Mouse (Mus musculus): ENCODE data around the gene Gm28038. TPM values are rescaled to one million over a fixed set of nuclear protein-coding genes. Genes with fewer than 3 reads are reported as not detected.

The Gm28038 gene
- not detected in 2 replicates for polyA plus RNA-seq (2015; fragmentation: Nextera tagmentation; extraction: Ambion mirVana)

DNA sequence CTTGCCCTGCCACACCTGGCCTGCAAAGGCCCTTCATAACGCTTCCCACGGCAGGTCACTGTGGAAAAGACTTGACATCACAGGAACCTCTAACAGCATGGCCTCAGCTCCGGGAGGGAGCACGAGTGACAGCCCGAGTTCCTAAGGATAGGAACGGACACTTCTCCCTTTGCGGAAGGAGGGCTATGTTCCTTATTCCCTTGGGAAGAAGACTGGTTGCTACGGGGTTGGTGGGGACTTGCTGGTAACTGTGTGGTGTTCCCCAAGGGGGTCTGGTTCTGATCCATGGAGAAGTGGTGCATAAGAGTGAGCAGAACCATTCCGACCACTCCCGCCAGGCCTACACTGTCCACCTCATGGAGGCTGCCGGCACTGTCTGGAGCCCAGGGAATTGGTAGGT, at the start of gene Gm28038:
Gene Gm28038 (plus strand): TSS at position 301 of the 400 bp plus-strand sequence.
- TF ChIP-seq CTCF (IDR thresholded peaks at IDR 0.05; ENCODE audit: low read depth), result no peak
- WGBS, result 87% methylated on average over 11 of the region's 11 CpGs
- Histone ChIP-seq H3K4me1 (replicated peaks; ENCODE audit: control insufficient read depth, insufficient read depth, low read length) (peaks cover 7% of the 10 kb centered on the region; the same call in 1 of the 2 replicates), H3K9me3 (ENCODE audit: control insufficient read depth) (no peaks in the 10 kb centered on the region), H3K4me2 (replicated peaks; ENCODE audit: low read depth) (no peak within 1 kb of the TSS), H3K4me3 (ENCODE audit: low read depth, low read length) (no peak within 1 kb of the TSS), H3K9ac (ENCODE audit: low read depth, low read length) (no peak within 1 kb of the TSS), H3K27me3 (replicated peaks; ENCODE audit: control insufficient read depth, insufficient read depth, low read length) (no peaks in the 10 kb centered on the region), H3K36me3 (ENCODE audit: control insufficient read depth, insufficient read depth) (0 out of 2 replicates have a peak, but pooled peaks cover 5% of the 10 kb centered on the region), H3K27ac (ENCODE audit: low read depth, low read length) (no peak within 1 kb of the TSS)
- no peak for ATAC-seq

DNA sequence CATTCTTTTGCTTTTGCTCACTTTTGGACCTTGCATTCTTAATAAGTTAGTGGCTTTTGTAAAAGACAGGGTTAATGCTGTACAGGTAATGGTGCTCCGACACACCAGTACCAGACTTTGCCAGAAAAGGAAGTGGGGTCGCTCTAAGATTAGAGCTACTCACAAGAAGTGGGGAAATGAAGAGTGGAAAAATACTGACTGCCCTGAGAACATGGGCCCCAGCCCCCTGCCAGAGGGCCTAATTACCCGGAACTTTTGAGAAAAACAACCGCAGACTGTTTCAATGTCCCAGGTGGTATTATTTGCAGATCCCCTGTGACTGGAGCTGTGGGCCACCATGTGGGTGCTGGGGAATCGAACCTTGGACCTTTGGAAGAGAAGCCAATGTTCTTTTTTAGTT, 45.2 kb upstream of the Gm28038 start:
- WGBS, result 81% methylated on average over 5 of the region's 5 CpGs
- Histone ChIP-seq H3K27ac (ENCODE audit: low read depth, low read length) (no peak overlapping the region), H3K4me3 (ENCODE audit: low read depth, low read length) (no peak overlapping the region), H3K4me2 (replicated peaks; ENCODE audit: low read depth) (no peak overlapping the region), H3K27me3 (replicated peaks; ENCODE audit: control insufficient read depth, insufficient read depth, low read length) (no peaks in the 10 kb centered on the region), H3K9ac (ENCODE audit: low read depth, low read length) (no peak overlapping the region), H3K4me1 (replicated peaks; ENCODE audit: control insufficient read depth, insufficient read depth, low read length) (peaks cover 3% of the 10 kb centered on the region; the same call in 1 of the 2 replicates), H3K36me3 (ENCODE audit: control insufficient read depth, insufficient read depth) (peaks cover under 1% of the 10 kb centered on the region; the same call in 1 of the 2 replicates), H3K9me3 (ENCODE audit: control insufficient read depth) (no peaks in the 10 kb centered on the region)
- no peak for ATAC-seq
- no peak for TF ChIP-seq CTCF (IDR thresholded peaks at IDR 0.05; ENCODE audit: low read depth)

DNA sequence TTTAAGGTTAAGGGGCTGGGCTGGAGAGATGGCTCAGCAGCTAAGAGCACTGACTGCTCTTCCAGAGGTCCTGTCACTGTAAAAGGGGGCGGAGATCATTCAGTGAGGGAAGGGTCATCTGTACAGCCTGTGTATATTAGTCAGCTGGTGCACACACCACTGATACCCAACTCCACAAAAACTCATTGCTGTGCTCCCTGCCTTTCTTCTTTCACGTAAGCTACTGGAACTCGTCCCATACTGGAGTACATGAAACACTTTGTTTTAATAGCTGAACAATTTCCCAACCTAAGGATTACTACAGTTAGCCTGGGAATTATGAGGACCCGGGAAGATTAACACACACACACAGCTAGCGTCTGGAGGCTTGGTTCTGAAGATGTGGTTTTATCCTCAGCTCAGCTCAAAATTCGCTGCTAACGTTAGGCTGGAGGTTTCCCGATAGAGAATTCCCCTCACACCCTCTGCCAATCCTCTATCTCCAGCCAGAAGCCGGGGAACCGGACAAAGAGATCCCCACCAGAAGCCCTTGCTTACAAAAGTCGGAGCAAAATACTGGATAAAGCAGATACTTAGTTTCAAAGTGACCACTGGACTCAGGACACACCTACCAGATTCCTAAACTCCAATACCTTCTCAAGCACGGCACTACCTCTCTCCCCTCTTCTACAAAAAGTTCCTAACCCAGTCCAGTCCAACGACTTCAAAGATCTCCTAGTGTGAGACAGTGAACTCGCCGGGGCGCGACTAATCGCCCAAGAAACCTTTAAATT, 44.2 kb upstream of the Gm28038 start:
- H3K36me3 ChIP-seq (ENCODE audit: control insufficient read depth, insufficient read depth), result peaks cover 11% of the 10 kb centered on the region
- H3K27ac ChIP-seq (ENCODE audit: low read depth, low read length), result peak overlapping the region; percentile 93
- H3K4me1 ChIP-seq (replicated peaks; ENCODE audit: control insufficient read depth, insufficient read depth, low read length), result peaks cover 3% of the 10 kb centered on the region; the same call in 1 of the 2 replicates
- H3K9ac ChIP-seq (ENCODE audit: low read depth, low read length), result peak overlapping the region; percentile 92
- no peaks in the 10 kb centered on the region for H3K9me3 ChIP-seq (ENCODE audit: control insufficient read depth)
- TF ChIP-seq CTCF (IDR thresholded peaks at IDR 0.05; ENCODE audit: low read depth), result no peak
- no peak for ATAC-seq
- peak overlapping the region; percentile 78 for H3K4me2 ChIP-seq (replicated peaks; ENCODE audit: low read depth)
- peak overlapping the region; percentile 93 for H3K4me3 ChIP-seq (ENCODE audit: low read depth, low read length)
- 2% methylated on average over 18 of the region's 18 CpGs for WGBS
- no peaks in the 10 kb centered on the region for H3K27me3 ChIP-seq (replicated peaks; ENCODE audit: control insufficient read depth, insufficient read depth, low read length)

DNA sequence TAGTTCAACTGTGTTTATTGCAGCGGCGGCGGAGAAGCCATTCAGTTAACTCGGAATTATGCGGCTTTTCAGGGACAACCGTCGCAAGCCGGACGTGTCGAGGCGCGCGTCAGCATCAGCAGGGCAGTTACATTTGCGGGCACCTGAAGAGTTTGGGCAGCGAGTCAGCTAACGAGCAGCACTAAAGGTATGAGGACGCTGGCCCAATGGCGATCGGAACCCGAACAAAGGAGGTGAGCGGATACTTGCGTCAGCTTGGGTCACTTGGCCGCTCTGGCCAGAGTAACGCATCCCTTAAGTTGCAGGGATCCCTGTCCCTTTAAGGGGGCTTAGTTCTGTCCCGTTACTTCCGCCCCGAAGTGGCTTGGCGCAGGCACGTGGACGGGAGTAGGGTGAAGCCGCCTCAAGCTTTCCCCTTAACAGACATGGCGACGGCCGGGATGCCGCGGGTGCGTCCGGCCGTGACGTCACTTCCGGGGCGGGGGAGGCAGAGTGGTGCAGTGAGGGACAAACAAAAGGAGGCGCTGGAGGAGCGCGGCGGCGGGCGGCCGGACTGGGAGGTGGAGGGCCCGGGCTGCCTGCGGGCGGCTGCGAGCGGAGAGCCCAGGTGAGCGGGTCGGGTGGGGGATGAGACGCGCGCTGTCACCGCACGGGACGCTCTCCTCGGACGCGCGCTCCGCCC, 43.5 kb upstream of the Gm28038 start, which contains the start of gene Lrrc8a:
Gene Lrrc8a (plus strand): TSS at position 517 of the 682 bp plus-strand sequence.
- WGBS, result under 1% methylated on average over 59 of the region's 67 CpGs
- no peaks in the 10 kb centered on the region for H3K27me3 ChIP-seq (replicated peaks; ENCODE audit: control insufficient read depth, insufficient read depth, low read length)
- H3K4me3 ChIP-seq (ENCODE audit: low read depth, low read length), result peak within 1 kb of the TSS; percentile 93
- no peaks in the 10 kb centered on the region for H3K9me3 ChIP-seq (ENCODE audit: control insufficient read depth)
- TF ChIP-seq CTCF (IDR thresholded peaks at IDR 0.05; ENCODE audit: low read depth), result peak; percentile 78
- H3K4me2 ChIP-seq (replicated peaks; ENCODE audit: low read depth), result peak within 1 kb of the TSS; percentile 78
- peaks cover 18% of the 10 kb centered on the region for H3K36me3 ChIP-seq (ENCODE audit: control insufficient read depth, insufficient read depth)
- peak; percentile 95 for ATAC-seq
- H3K9ac ChIP-seq (ENCODE audit: low read depth, low read length), result peak within 1 kb of the TSS; percentile 92
- peaks cover 3% of the 10 kb centered on the region; the same call in 1 of the 2 replicates for H3K4me1 ChIP-seq (replicated peaks; ENCODE audit: control insufficient read depth, insufficient read depth, low read length)
- peak within 1 kb of the TSS; percentile 93 for H3K27ac ChIP-seq (ENCODE audit: low read depth, low read length)

DNA sequence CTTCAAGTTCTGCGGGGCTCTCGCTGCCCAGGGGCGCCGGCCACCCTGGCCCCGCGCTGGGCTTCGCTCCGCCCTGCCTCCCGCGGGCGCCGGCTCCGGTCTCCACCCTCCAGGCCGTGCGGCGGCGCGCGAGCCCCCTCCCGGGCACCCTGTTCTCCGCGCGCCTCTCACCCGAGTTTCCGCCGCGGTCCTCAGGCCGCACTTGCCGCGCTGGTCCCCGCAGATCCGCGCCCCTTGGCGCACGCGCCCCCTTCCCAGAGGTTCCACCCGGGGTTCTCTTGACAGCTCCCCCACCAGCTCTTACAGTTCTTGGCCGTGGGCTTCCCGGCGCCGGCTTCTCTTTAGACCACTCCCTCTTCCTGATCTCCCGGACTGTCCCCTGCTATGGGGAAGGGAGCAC, 43.0 kb upstream of the Gm28038 start:
- no peak for TF ChIP-seq CTCF (IDR thresholded peaks at IDR 0.05; ENCODE audit: low read depth)
- peak; percentile 76 for ATAC-seq
- H3K27ac ChIP-seq (ENCODE audit: low read depth, low read length), result peak overlapping the region; percentile 93
- peak overlapping the region; percentile 78 for H3K4me2 ChIP-seq (replicated peaks; ENCODE audit: low read depth)
- peaks cover 9% of the 10 kb centered on the region for H3K4me1 ChIP-seq (replicated peaks; ENCODE audit: control insufficient read depth, insufficient read depth, low read length)
- peak overlapping the region; percentile 92 for H3K9ac ChIP-seq (ENCODE audit: low read depth, low read length)
- H3K36me3 ChIP-seq (ENCODE audit: control insufficient read depth, insufficient read depth), result peaks cover 24% of the 10 kb centered on the region
- WGBS, result under 1% methylated on average over 26 of the region's 42 CpGs
- no peaks in the 10 kb centered on the region for H3K9me3 ChIP-seq (ENCODE audit: control insufficient read depth)
- H3K4me3 ChIP-seq (ENCODE audit: low read depth, low read length), result peak overlapping the region; percentile 93
- H3K27me3 ChIP-seq (replicated peaks; ENCODE audit: control insufficient read depth, insufficient read depth, low read length), result no peaks in the 10 kb centered on the region

DNA sequence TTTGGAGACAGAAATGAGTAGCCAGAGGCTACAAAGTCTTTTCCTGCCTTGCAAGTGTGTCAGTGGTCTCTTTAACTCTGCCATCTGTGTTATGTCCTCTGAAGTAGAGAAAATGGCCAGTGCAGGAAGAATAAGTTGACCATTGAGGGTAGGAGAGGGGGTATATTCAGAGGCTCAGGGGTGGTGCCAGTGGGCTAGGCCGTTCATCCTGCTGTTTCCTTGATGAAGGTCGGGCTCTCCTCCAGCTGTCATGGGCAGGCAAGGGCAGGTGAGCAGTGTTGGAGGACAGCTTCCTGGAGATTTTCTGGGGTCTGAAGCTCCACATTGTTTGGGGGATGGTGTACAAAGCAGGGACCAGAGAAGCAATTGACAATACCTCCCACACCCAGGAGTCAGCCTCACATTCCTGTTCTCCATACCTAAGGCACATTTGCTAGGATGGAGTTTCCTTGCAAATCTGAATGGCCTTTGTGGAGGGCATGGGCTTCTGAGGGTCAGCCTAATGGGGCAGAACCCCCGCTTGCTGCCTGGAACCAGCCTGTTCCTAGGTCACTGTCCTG, 41.9 kb upstream of the Gm28038 start:
- Histone ChIP-seq H3K4me3 (ENCODE audit: low read depth, low read length) (peak overlapping the region; percentile 93), H3K4me2 (replicated peaks; ENCODE audit: low read depth) (peak overlapping the region; percentile 78), H3K4me1 (replicated peaks; ENCODE audit: control insufficient read depth, insufficient read depth, low read length) (peaks cover 10% of the 10 kb centered on the region), H3K27me3 (replicated peaks; ENCODE audit: control insufficient read depth, insufficient read depth, low read length) (no peaks in the 10 kb centered on the region), H3K9ac (ENCODE audit: low read depth, low read length) (peak overlapping the region; percentile 92), H3K36me3 (ENCODE audit: control insufficient read depth, insufficient read depth) (peaks cover 30% of the 10 kb centered on the region), H3K9me3 (ENCODE audit: control insufficient read depth) (no peaks in the 10 kb centered on the region), H3K27ac (ENCODE audit: low read depth, low read length) (peak overlapping the region; percentile 93)
- no peak for ATAC-seq
- no peak for TF ChIP-seq CTCF (IDR thresholded peaks at IDR 0.05; ENCODE audit: low read depth)
- 56% methylated on average over 3 of the region's 3 CpGs for WGBS
